Mouse (Mus musculus) forelimb bud, embryonic 11.5 days (tissue): Measurements from ENCODE around the gene Papolb.

ENCODE experiments used
- DNase-seq: peaks from one replicate; pipeline ENCODE4 v3.0.0-alpha.2; 2012; ENCODE audit warnings: low read depth, low spot score

The Papolb gene

DNA sequence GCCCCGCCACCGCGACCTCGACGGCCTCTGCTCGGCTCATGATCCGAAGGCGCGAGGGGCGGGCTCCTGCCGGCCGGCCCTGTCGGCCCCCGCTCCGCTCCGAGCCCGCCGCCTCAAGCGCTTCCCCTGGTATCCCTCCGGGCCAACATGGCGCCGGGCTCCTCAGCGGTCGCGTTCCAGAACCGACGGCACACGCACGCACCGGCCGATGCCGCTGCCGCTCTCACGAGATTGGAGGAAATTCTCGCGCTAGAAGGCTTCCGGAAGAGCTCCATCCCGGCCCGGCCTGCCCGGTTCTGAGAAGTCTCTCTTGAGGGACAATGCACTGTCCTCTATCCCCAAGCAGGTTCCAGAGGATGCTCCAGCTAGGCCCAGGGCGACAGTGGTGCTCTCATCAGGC, at the start of gene Papolb:
Papolb (minus strand) TSS at position 162 of the 400 bp plus-strand sequence.
- DNase-seq = no peak

GRCm38 (mm10) chr5:142578192-142578591, 48.3 kb upstream of the Papolb start:
- DNase-seq = no peak

DNA sequence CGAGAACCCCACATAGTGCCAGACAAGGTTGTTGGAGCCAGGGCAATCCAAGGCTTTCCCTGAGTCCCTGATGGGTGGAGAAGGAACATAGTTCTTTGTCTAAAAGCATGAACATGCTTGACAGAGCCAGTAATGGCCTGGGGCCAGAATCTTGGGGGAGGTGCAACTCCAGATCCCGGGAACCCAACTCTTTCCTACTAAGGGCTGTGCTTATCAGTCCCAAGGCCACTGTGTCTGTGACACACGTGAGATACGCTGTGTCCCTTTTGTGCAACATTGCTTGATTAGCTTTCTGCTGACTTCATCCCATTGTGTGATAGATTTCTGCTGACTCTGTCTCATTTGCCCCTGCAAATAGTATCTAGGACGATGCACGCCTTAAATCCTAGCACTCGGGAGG, 47.0 kb upstream of the Papolb start:
- DNase-seq = no peak

DNA sequence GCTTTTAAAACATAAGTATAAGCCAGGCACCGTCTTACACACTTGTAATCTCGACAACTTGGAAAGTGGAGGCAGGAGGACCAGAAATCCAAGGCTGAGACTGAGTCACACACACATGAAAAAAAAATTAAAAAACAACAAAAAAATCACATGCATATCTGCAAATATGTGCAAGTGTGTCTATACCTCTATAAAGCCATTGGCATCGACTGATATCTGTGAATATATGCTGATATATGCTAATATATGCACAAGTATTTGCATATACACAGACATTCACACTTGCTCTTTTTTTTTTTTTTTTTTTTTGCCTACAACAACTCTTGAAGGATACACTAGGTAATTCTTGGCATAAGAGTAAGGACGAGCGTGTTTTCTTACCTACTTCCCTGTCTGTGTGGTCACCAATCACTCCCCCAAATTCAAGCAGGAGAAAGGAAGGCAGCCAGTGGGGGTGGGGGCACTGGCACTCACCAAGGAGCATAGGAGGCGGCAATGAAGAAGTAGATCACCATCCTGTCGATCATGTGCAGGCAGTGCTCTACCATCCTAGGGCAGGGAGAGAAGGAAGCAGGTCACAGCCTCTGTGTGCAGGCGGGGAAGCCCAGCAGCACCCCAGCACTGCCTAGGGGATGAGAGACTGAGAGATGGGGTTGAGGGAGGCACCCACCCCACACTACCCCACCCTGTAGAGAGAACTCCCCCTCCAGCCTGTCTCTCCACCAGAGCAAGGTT, 44.6 kb upstream of the Papolb start:
- DNase-seq = no peak

GRCm38 (mm10) chr5:142564606-142565005, 34.7 kb upstream of the Papolb start:
- DNase-seq = no peak

DNA sequence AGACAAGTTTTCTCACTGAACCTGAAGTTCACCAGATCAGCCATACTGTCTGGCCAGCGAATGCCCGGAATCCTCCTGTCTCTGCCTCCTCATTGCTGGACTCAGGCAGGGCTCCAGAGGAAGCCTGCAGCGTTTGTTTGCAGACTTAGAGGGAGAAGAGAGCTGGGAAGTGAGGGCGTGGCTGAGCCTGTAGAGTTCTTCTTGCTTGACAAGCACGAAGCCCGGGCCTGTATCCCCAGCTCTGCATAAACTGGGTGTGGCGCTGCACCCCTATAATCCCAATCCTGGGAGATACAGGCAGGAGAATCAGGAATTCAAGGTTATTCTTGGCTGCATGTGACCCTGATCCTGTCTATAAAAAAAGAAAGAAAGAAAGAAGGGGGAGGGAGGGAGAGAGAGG, 30.4 kb upstream of the Papolb start:
- DNase-seq = no peak

- DNase-seq = peak; percentile 87
Measured at GRCm38 (mm10) chr5:142557397-142558067, 27.7 kb upstream of the Papolb start.

DNA sequence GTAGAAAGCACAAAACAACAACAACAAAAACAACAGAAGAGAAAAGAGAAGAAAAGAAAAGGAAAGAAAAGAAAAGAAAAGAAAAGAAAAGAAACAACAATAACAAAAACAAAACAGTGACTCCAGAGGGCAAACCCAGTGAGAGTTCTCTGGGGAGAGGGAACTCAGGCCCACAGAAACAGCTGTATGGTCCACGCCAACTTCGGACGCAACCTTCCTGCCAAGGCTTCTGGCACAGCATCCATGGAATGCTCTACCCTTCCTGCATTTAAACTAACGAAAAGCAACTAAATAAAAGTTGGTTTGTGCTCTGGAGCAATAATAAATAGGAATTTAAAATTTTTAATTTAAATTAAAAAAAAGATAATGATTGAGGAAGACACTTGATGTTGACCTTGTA, 26.8 kb upstream of the Papolb start:
- no peak for DNase-seq

GRCm38 (mm10) chr5:142555866-142556265, 26.0 kb upstream of the Papolb start:
- DNase-seq = no peak

DNA sequence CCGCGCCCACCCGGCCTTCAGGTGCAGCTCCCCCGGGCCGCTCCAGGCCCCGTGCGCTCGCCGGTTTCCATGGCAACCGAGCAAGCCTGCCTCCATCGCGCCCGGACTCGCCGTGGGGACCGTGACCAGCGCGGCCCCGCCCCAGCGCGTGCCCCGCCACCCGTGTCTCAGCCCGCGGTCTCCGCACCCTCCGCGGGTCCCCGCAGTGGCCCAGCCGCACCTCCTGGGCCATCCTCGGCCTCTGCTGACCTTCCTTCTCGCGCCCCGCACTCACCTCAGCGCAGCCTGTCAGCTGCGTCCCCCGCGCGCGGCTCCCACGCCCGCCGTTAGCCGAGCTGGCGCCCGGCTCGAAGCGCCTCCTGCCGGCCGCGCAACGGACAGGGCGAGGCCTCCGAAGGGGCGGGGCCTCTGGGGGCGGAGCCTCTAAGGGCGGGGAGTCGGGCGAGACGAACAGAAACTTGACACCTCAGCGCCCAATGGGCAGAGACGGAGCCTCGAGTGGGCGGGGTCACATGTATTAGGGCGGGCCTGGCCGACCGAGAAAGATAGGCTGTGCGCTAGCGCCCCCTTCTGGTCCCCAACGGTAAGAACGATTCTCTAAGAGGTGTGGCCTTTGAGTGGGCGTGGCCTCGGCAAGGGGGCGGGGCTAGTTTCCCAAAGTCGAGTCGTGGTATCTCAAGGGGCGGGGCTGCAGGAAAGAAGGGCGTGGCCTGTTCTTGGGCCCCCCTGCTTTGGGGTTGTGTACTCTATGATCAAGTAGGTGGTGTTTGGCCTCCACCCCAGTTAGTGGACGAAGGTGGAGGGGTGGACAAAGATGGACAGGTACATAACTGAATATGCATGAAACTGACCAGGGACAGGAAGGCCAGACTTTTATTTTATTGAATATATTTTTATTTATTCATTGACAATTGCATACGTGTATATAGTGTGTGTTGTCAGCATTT, 21.1 kb upstream of the Papolb start, which contains the start of gene Radil:
Radil (minus strand) TSS at position 393 of the 947 bp plus-strand sequence.
- peak; percentile 94 for DNase-seq

DNA sequence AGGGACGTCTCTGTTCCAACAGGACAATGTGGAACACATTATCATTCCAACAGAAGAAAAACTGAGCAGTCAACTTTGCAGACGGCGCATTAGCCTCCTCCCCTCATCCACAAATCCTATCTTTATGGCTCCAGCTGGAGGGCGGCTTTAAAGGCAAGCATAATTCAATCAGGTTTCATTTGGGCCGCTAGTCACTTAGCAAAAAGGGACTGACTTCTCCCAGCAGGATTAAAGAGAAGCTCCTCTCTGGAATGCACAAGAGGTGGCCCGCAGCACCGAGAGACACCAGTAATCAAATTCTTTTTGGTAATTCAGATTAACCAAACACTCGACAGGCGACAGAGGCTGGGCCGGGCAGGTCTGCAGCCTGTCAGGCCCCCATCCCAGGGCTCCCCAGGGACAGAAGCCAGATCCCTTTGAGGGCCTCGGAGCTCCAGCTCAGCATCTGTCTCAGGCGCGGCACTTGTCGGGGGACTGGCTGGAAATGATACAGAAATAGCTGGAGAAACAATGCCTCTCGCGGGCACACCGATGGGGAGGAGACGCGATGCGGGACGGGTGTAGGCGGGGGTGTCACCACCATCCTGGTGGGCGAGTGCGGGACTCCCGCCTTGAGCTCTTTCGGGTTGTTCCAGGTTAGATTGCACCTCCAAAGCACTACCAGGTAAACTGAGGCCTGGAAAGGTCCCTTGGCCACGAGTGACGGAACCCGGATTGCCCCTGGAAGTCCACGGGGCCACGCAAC, 20.3 kb upstream of the Papolb start:
- peak; percentile 46 for DNase-seq

DNA sequence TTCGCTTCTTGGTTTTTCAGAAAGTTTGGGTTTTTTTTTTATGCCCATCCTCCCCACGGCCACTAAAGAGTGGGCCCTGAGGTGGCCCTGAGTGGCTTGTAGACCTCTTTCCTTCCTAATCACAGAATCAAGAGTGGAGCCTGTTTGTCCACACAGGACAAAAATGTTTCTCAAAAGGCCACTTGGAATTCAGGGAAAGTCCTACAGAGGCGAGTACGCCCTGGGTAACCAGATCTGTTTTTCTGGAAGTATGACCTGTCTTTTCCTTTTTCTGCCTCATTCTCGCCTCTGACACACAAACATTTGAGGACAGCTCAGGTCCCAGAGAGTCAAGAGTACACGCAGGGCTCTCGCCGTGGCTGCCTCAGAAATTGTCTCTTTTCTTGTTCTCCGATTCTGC, 19.6 kb upstream of the Papolb start:
- DNase-seq = no peak

GRCm38 (mm10) chr5:142547066-142547465, 17.2 kb upstream of the Papolb start:
- no peak for DNase-seq

DNA sequence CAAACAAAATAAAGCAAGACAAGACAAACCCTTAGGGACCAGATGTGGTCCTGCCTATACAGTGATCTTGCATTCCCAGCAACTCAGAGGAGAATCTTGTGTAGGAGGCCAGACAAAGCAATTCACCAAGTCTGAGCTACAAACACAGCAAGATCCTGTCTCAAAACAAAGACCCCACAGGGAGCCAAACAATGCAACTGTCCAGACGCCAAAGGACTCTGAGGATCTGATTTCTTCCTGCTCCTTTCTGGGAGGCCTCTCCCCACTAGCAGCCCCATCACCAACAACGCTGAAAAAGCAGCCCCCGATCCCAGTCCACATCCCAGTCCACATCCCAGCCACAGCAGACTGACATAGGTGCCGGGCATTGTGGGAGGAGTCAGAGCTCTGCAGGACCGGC, 16.5 kb upstream of the Papolb start:
- no peak for DNase-seq

DNA sequence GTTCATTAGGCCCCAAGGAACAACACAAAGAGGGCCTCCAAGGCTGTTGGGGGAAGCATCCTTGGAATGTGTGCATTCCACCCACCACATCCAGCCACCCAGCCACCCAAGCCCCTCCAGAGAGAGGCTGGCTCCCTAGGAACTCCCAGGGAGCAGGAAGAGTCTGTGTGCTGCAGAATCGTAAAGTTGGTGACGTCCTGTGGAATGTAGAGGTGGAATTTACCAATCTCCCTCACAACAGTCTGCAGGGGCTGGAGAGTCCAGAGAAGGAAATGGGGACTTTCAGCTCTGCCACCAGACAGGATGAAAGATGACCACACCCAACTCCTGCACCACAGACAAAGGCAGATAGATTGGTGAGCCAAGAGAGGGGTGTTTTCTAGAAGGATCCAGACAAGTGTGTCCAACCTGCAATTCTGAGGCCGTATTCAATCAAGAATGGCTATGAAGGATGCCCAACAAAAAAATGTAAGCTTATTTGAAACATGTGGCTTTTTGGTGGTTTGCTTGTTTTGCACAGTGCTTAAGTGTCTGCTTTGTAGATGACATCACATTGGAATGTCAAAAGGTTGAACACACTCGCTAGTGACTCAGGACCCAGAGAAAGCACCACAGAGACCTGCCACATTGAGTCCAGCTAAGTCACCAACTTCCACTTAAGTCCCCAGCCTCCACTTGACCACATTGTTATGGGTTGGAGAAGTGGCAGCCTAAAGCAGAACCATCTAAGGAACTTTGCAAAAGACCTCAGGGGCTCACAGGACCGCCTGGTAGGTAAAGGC, 15.3 kb upstream of the Papolb start:
- no peak for DNase-seq

GRCm38 (mm10) chr5:142537286-142537685, 7.4 kb upstream of the Papolb start:
- DNase-seq = no peak

- DNase-seq = no peak
Measured at GRCm38 (mm10) chr5:142535388-142535787, 5.5 kb upstream of the Papolb start.

DNA sequence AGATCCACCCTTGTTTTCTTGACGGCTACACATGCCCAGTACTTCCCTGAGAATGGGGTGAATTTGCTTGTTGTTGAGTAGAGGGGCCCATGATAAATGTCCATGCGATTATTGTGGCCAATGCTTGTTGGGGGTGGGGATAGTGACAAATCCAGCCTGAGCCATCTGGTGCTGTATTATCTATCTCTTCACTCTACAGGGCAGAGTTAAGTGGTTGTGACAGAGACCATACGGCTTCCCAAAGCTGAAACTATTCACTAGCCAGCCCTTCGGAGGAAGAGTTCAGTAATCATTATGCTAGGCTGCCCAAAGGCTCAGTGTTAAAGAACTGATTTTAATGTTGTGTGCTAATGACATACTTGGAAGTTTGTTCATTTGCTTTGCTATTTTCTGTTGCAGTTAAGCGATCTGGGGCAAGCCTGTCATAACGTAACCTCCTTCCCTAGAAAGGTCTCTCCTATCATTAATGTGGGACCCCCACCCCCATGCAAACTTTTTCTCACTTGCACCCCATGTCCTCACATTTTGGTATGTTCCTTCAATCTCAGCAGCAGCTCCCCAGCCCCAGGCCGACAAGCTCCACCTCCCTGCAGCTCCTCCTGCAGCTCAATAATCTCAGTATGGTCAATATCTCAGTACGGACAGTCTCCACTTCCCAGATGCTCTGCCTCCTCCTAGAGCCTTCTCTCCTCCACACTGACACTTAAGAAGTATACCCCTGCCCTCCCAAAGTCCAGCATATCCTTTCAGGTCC, 5.0 kb downstream of the Papolb start:
- no peak for DNase-seq

GRCm38 (mm10) chr5:142521195-142521866, 8.5 kb downstream of the Papolb start:
- no peak for DNase-seq
